Mouse (Mus musculus) intestine, embryonic 16.5 days (tissue): ENCODE data around the gene Stard13. TPM values are rescaled to one million over a fixed set of nuclear protein-coding genes. Genes with fewer than 3 reads are reported as not detected.

Experiments used
- ATAC-seq: fragments of 200-750 bp; cut with Nextera tagmentation; 2 replicates; pipeline ENCODE4 v1.8.0; 2017; ENCODE audit warnings: moderate TSS enrichment, moderate library complexity
- H3K27ac ChIP-seq: fragments of 300-500 bp; sonication (generic); 2 replicates; pipeline ENCODE4 v1.5.1; 2014; ENCODE audit warnings: mild to moderate bottlenecking, low read length
- H3K27me3 ChIP-seq: fragments of 300-500 bp; sonication (generic); replicated peaks from 2 replicates; pipeline ENCODE4 v1.6.1; 2014; ENCODE audit warnings: low read length, control low read depth, mixed read lengths; ENCODE audit not compliant: control insufficient read depth, insufficient read depth
- H3K36me3 ChIP-seq: fragments of 300-500 bp; sonication (generic); 2 replicates; pipeline ENCODE4 v1.6.1; 2014; ENCODE audit warnings: low read length, control low read depth; ENCODE audit not compliant: control insufficient read depth, insufficient read depth
- H3K4me1 ChIP-seq: fragments of 300-500 bp; sonication (generic); 2 replicates; pipeline ENCODE4 v1.6.1; 2014; ENCODE audit warnings: low read length, control low read depth, mixed read lengths; ENCODE audit not compliant: control insufficient read depth, insufficient read depth
- H3K4me2 ChIP-seq: fragments of 300-500 bp; sonication (generic); 2 replicates; pipeline ENCODE4 v1.6.1; 2014; ENCODE audit warnings: low read depth, low read length, control low read depth
- H3K4me3 ChIP-seq: fragments of 300-500 bp; sonication (generic); 2 replicates; pipeline ENCODE4 v1.5.1; 2014; ENCODE audit warnings: mild to moderate bottlenecking, low read length
- H3K9ac ChIP-seq: fragments of 300-500 bp; sonication (generic); 2 replicates; pipeline ENCODE4 v1.6.1; 2014; ENCODE audit warnings: low read depth, low read length
- H3K9me3 ChIP-seq: fragments of 300-500 bp; sonication (generic); 2 replicates; pipeline ENCODE4 v1.6.1; 2016; ENCODE audit warnings: low read length, control low read depth; ENCODE audit not compliant: control insufficient read depth
- WGBS: fragments of 180-500 bp; shearing (Covaris S2); extraction: QIAGEN DNeasy Blood & Tissue Kit; methylation state at CpG from one replicate; pipeline ENCODE4 v1.1.7; 2014; 5-methylcytosine and 5-hydroxymethylcytosine counted together
- polyA plus RNA-seq: library from polyadenylated mRNA; unstranded; fragments of >200 nt; fragmentation: Nextera tagmentation; extraction: Ambion mirVana; gene quantifications from 2 replicates; pipeline ENCODE4 v1.2.1, GENCODE M21; 2015

The Stard13 gene
- polyA plus RNA-seq: 9.7 and 10.7 TPM in 2 replicates

GRCm38 (mm10) chr5:151233400-151234031 is at the start of gene Stard13:
Gene Stard13 (minus strand): TSS chr5:151233836.
- Histone ChIP-seq H3K4me3 (peak within 1 kb of the TSS; percentile 69), H3K9me3 (no peaks in the 10 kb centered on the region), H3K4me2 (peak within 1 kb of the TSS; percentile 94), H3K27ac (peak within 1 kb of the TSS; percentile 54), H3K4me1 (peaks cover 7% of the 10 kb centered on the region; the same call in 1 of the 2 replicates), H3K36me3 (no peaks in the 10 kb centered on the region), H3K9ac (peak within 1 kb of the TSS; percentile 84), H3K27me3 (no peaks in the 10 kb centered on the region)
- WGBS: under 1% methylated on average over 49 of the region's 49 CpGs
- peak; percentile 88 for ATAC-seq

DNA sequence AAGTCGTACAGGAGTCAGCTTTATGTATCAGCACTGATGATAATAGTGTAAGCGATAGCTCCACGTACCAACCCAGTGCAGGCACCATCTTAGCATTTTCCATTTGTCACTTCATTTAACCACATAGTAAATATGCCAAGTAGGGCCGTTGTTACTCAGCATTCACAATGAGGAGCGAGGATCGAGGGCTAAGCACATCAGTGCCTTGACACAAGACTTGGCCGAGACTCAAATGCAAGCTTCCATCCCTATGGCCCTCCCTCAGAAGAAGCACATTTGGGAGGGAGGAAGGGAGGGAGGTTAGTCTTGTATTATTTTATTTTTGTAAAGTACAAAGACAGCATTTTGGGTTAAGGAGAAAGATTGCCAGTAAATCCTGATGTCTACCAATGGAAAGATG is 45.9 kb upstream of the Stard13 start:
- ATAC-seq: no peak
- no peaks in the 10 kb centered on the region for H3K9me3 ChIP-seq
- H3K4me2 ChIP-seq: no peak overlapping the region
- 86% methylated on average over 7 of the region's 7 CpGs for WGBS
- no peaks in the 10 kb centered on the region for H3K36me3 ChIP-seq
- no peaks in the 10 kb centered on the region for H3K4me1 ChIP-seq
- no peak overlapping the region for H3K4me3 ChIP-seq
- H3K9ac ChIP-seq: no peak overlapping the region
- H3K27me3 ChIP-seq: no peaks in the 10 kb centered on the region
- no peak overlapping the region for H3K27ac ChIP-seq

DNA sequence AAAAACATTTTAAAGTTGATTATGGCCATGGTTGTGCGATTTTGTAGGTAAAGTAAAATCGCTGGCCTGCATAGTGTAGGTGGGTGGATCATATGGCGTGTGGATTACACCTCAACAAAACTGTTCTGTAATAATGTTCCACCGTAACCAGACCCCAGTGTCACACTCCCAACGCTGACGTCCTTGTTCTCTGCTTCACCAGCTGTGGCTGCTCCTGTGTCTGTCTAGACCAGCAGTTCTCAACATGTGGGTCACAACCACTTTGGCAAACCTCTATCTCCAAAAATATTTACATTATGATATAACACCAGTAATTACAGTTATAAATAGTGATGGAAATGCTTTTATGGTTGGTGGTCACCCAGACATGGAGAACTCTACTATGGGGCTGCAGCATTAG is 44.3 kb upstream of the Stard13 start:
- no peak overlapping the region for H3K9ac ChIP-seq
- H3K27ac ChIP-seq: no peak overlapping the region
- 69% methylated on average over 6 of the region's 6 CpGs for WGBS
- no peak for ATAC-seq
- no peaks in the 10 kb centered on the region for H3K9me3 ChIP-seq
- no peak overlapping the region for H3K4me2 ChIP-seq
- no peaks in the 10 kb centered on the region for H3K27me3 ChIP-seq
- no peak overlapping the region for H3K4me3 ChIP-seq
- H3K36me3 ChIP-seq: no peaks in the 10 kb centered on the region
- H3K4me1 ChIP-seq: no peaks in the 10 kb centered on the region

- no peaks in the 10 kb centered on the region for H3K36me3 ChIP-seq
- no peaks in the 10 kb centered on the region for H3K4me1 ChIP-seq
- H3K27ac ChIP-seq: no peak overlapping the region
- no peak overlapping the region for H3K4me2 ChIP-seq
- no peaks in the 10 kb centered on the region for H3K9me3 ChIP-seq
- WGBS: 91% methylated on average over 2 of the region's 2 CpGs
- no peak overlapping the region for H3K4me3 ChIP-seq
- H3K9ac ChIP-seq: no peak overlapping the region
- no peaks in the 10 kb centered on the region for H3K27me3 ChIP-seq
- no peak for ATAC-seq
These were observed 42.4 kb upstream of the Stard13 start for GRCm38 (mm10) chr5:151275986-151276385.

DNA sequence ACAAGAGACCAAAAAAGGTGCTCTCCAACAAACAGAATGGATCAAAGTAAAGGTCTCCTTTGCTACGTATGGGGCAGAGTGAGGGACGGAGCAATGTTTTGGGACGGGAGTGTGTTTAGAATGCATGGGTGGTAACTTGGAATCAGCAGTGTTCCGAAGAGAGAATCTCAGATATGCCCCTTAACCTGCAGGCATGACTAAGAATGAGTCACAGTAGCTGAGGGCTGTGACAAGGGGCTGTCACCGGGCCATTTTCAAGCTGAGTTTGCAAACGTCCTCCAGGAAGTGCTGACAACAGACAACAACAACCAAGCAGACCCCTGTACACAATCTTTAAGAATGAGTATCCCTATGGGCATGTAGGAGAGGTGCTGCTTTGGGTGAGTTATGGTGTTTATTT is 40.6 kb upstream of the Stard13 start:
- Histone ChIP-seq H3K4me3 (no peak overlapping the region), H3K27ac (no peak overlapping the region)
- 66% methylated on average over 6 of the region's 6 CpGs for WGBS

GRCm38 (mm10) chr5:151270815-151271214 is 37.2 kb upstream of the Stard13 start:
- Histone ChIP-seq H3K9ac (no peak overlapping the region), H3K4me1 (no peaks in the 10 kb centered on the region), H3K9me3 (no peaks in the 10 kb centered on the region), H3K27me3 (no peaks in the 10 kb centered on the region), H3K4me3 (no peak overlapping the region), H3K4me2 (no peak overlapping the region), H3K36me3 (no peaks in the 10 kb centered on the region), H3K27ac (no peak overlapping the region)
- WGBS: 91% methylated on average over 5 of the region's 5 CpGs
- no peak for ATAC-seq

More for the DNA sequence above, 40.6 kb upstream of the Stard13 start:
- Histone ChIP-seq H3K4me1 (no peaks in the 10 kb centered on the region), H3K9ac (no peak overlapping the region), H3K27me3 (no peaks in the 10 kb centered on the region), H3K9me3 (no peaks in the 10 kb centered on the region), H3K36me3 (no peaks in the 10 kb centered on the region), H3K4me2 (no peak overlapping the region)
- no peak for ATAC-seq

- Histone ChIP-seq H3K4me3 (no peak overlapping the region), H3K9ac (no peak overlapping the region), H3K4me1 (no peaks in the 10 kb centered on the region), H3K27ac (no peak overlapping the region), H3K9me3 (no peaks in the 10 kb centered on the region), H3K4me2 (no peak overlapping the region), H3K36me3 (no peaks in the 10 kb centered on the region), H3K27me3 (no peaks in the 10 kb centered on the region)
- 81% methylated on average over 14 of the region's 14 CpGs for WGBS
- ATAC-seq: no peak
These were observed 33.4 kb upstream of the Stard13 start for GRCm38 (mm10) chr5:151266896-151267634.

GRCm38 (mm10) chr5:151261558-151261957 is 27.9 kb upstream of the Stard13 start:
- Histone ChIP-seq H3K27ac (no peak overlapping the region), H3K4me3 (no peak overlapping the region), H3K27me3 (no peaks in the 10 kb centered on the region), H3K36me3 (no peaks in the 10 kb centered on the region), H3K9me3 (no peaks in the 10 kb centered on the region), H3K4me2 (no peak overlapping the region), H3K4me1 (no peaks in the 10 kb centered on the region), H3K9ac (no peak overlapping the region)
- ATAC-seq: no peak
- 88% methylated on average over 2 of the region's 2 CpGs for WGBS

DNA sequence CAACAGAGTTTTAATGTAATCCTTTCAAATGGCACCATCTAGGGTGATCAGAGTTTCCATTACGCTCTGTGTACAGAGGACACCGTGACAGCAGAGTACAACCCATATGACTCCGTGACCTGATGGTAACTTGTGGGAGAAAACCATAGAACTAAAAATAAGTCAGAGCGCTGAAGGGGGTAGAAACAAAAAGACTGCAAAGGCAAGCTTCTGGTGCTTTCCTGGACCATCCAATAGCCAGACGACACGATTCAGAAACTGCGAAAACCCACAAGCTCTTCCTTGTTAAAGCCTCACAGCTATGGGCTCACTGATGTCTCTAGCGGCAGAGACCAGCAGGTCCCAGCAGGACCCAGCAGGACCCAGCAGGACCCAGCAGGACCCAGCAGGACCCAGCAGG is 18.6 kb upstream of the Stard13 start:
- Histone ChIP-seq H3K4me3 (no peak overlapping the region), H3K27ac (no peak overlapping the region), H3K36me3 (no peaks in the 10 kb centered on the region), H3K27me3 (no peaks in the 10 kb centered on the region), H3K4me2 (no peak overlapping the region), H3K9ac (no peak overlapping the region), H3K4me1 (peaks cover 3% of the 10 kb centered on the region; the same call in 1 of the 2 replicates), H3K9me3 (no peaks in the 10 kb centered on the region)
- 77% methylated on average over 8 of the region's 8 CpGs for WGBS
- ATAC-seq: no peak
